Mouse (Mus musculus) intestine, embryonic 16.5 days (tissue): ENCODE measurements at regions not wholly inside any gene's neighbourhood (a gene's known extent, or its start where the extent isn't known, plus 50 kb on each side); places are given as distances from the start of the nearest gene placed in this dataset.

Experiments used
- ATAC-seq: fragments of 200-750 bp; cut with Nextera tagmentation; 2 replicates; pipeline ENCODE4 v1.8.0; 2017; ENCODE audit warnings: moderate TSS enrichment, moderate library complexity
- H3K27ac ChIP-seq: fragments of 300-500 bp; sonication (generic); 2 replicates; pipeline ENCODE4 v1.5.1; 2014; ENCODE audit warnings: mild to moderate bottlenecking, low read length
- H3K27me3 ChIP-seq: fragments of 300-500 bp; sonication (generic); replicated peaks from 2 replicates; pipeline ENCODE4 v1.6.1; 2014; ENCODE audit warnings: low read length, control low read depth, mixed read lengths; ENCODE audit not compliant: control insufficient read depth, insufficient read depth
- H3K36me3 ChIP-seq: fragments of 300-500 bp; sonication (generic); 2 replicates; pipeline ENCODE4 v1.6.1; 2014; ENCODE audit warnings: low read length, control low read depth; ENCODE audit not compliant: control insufficient read depth, insufficient read depth
- H3K4me1 ChIP-seq: fragments of 300-500 bp; sonication (generic); 2 replicates; pipeline ENCODE4 v1.6.1; 2014; ENCODE audit warnings: low read length, control low read depth, mixed read lengths; ENCODE audit not compliant: control insufficient read depth, insufficient read depth
- H3K4me2 ChIP-seq: fragments of 300-500 bp; sonication (generic); 2 replicates; pipeline ENCODE4 v1.6.1; 2014; ENCODE audit warnings: low read depth, low read length, control low read depth
- H3K4me3 ChIP-seq: fragments of 300-500 bp; sonication (generic); 2 replicates; pipeline ENCODE4 v1.5.1; 2014; ENCODE audit warnings: mild to moderate bottlenecking, low read length
- H3K9ac ChIP-seq: fragments of 300-500 bp; sonication (generic); 2 replicates; pipeline ENCODE4 v1.6.1; 2014; ENCODE audit warnings: low read depth, low read length
- H3K9me3 ChIP-seq: fragments of 300-500 bp; sonication (generic); 2 replicates; pipeline ENCODE4 v1.6.1; 2016; ENCODE audit warnings: low read length, control low read depth; ENCODE audit not compliant: control insufficient read depth
- WGBS: fragments of 180-500 bp; shearing (Covaris S2); extraction: QIAGEN DNeasy Blood & Tissue Kit; methylation state at CpG from one replicate; pipeline ENCODE4 v1.1.7; 2014; 5-methylcytosine and 5-hydroxymethylcytosine counted together

- WGBS, result 49% methylated on average over 9 of the region's 9 CpGs
- no peak overlapping the region for H3K9ac ChIP-seq
- H3K27ac ChIP-seq, result no peak overlapping the region
- ATAC-seq, result peak; percentile 67
- H3K9me3 ChIP-seq, result no peaks in the 10 kb centered on the region
- peaks cover 7% of the 10 kb centered on the region; the same call in 1 of the 2 replicates for H3K4me1 ChIP-seq
- no peaks in the 10 kb centered on the region for H3K27me3 ChIP-seq
- H3K36me3 ChIP-seq, result no peaks in the 10 kb centered on the region
- H3K4me2 ChIP-seq, result no peak overlapping the region
- H3K4me3 ChIP-seq, result no peak overlapping the region
Observed at GRCm38 (mm10) chr4:106067023-106067422, 249.0 kb upstream of the Usp24 start.

- no peaks in the 10 kb centered on the region for H3K27me3 ChIP-seq
- no peak for ATAC-seq
- H3K4me2 ChIP-seq, result no peak overlapping the region
- H3K27ac ChIP-seq, result no peak overlapping the region
- no peaks in the 10 kb centered on the region for H3K9me3 ChIP-seq
- no peak overlapping the region for H3K9ac ChIP-seq
- no peaks in the 10 kb centered on the region for H3K4me1 ChIP-seq
- no peak overlapping the region for H3K4me3 ChIP-seq
- H3K36me3 ChIP-seq, result no peaks in the 10 kb centered on the region
Observed at GRCm38 (mm10) chr4:106083546-106083945, 232.5 kb upstream of the Usp24 start.

DNA sequence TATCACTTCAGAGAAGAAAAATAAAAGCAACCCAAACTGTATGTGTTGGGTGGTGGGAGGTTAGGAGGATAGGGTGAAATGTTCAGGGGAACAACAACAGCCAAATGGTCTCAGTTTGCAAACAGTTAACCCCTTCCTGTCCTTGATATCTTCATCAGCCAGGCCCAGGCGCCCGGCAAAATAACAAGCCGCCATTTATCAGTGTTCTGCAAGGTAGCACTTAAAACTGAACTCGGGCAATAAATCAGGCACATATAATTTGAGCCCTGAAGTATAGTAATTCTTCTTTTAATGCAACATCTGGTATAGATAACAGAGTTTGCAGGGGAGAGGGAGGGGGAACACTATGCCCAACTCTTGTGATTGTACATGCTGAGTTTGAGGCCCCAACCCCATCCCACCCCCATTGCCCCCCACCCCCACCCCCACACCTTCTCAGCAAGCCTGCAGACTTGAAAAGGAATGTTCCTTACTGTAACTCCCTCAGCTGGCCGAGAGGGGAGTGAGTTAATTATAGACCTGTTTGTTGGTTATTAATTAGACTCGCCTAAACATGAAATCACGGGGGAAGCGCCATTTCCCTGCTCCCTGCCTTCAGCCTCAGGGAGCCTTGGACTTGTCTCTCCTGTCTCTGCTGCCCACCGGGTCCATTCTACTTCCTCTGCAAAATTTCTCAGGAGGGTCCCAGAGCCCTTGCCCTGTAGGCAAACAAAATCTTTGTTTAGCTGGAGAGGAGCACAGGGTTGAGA is 223.9 kb upstream of the Usp24 start:
- Histone ChIP-seq H3K9me3 (no peaks in the 10 kb centered on the region), H3K27me3 (no peaks in the 10 kb centered on the region), H3K4me3 (no peak overlapping the region), H3K9ac (no peak overlapping the region), H3K4me2 (no peak overlapping the region), H3K36me3 (no peaks in the 10 kb centered on the region), H3K27ac (no peak overlapping the region), H3K4me1 (no peaks in the 10 kb centered on the region)
- no peak for ATAC-seq
- WGBS, result 50% methylated on average over 9 of the region's 9 CpGs

DNA sequence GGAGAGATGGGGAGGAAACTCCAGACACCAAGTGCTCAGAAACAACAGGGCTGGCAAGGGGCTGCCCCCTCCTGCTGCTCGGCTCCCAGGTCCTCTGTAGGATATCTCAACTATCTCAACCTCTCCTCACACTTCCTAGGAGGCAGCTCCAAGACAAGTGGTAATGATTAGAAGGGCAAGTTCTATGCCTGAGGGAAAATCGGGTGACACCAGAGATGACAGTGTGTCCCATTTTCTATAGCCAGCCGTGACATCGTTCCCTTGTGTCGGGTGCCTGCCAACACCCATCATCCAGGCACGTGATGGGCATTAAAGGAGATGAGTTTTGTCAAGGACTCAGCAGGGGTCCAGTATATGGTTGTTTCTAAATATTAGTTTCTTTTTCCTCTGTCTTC is 223.3 kb upstream of the Usp24 start:
- H3K27me3 ChIP-seq, result no peaks in the 10 kb centered on the region
- no peaks in the 10 kb centered on the region for H3K36me3 ChIP-seq
- H3K4me3 ChIP-seq, result no peak overlapping the region
- H3K4me2 ChIP-seq, result no peak overlapping the region
- H3K9me3 ChIP-seq, result no peaks in the 10 kb centered on the region
- WGBS, result 83% methylated on average over 6 of the region's 6 CpGs
- no peak overlapping the region for H3K27ac ChIP-seq
- H3K9ac ChIP-seq, result no peak overlapping the region
- H3K4me1 ChIP-seq, result no peaks in the 10 kb centered on the region
- no peak for ATAC-seq

- Histone ChIP-seq H3K4me3 (no peak overlapping the region), H3K27ac (no peak overlapping the region), H3K36me3 (no peaks in the 10 kb centered on the region), H3K27me3 (no peaks in the 10 kb centered on the region), H3K9ac (no peak overlapping the region), H3K4me2 (no peak overlapping the region), H3K4me1 (no peaks in the 10 kb centered on the region), H3K9me3 (no peaks in the 10 kb centered on the region)
- 85% methylated on average over 2 of the region's 2 CpGs for WGBS
- no peak for ATAC-seq
Observed at GRCm38 (mm10) chr4:106093252-106093651, 222.8 kb upstream of the Usp24 start.

DNA sequence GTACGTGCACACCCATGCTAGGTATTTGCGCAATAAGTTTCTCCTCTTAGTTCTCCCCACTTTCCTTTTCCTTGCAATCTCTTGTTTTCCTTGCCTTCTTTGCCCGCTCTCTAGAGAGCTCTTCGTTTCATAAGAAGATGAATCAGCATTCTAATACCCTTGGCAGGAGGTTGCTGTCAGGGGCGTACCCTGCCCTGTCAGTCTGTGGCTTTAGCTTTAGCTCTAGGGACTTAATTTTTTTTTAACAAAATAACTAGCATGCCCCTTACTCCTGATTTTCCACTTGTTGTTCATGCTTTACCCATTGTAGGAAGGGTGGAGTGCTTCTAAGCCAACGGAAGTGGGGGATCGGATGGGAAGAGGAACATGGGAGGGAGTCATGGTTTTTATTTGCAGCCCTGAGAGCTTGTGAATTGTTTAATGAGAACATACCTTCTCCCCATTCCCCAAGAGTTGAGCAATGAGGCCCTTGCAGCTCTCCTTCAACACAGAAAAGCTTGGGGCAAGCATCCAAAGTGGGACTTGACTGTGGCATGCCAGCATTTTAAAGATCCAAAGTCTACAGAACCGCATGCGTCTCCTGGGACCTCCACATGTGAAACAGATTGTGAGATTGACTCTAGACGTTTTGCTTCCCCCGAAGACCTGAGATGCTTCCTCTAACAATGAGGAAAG is 221.0 kb upstream of the Usp24 start:
- no peak for ATAC-seq
- Histone ChIP-seq H3K9ac (no peak overlapping the region), H3K4me1 (no peaks in the 10 kb centered on the region), H3K36me3 (no peaks in the 10 kb centered on the region), H3K4me3 (no peak overlapping the region), H3K4me2 (no peak overlapping the region), H3K27me3 (no peaks in the 10 kb centered on the region), H3K9me3 (no peaks in the 10 kb centered on the region), H3K27ac (no peak overlapping the region)
- WGBS, result 87% methylated on average over 11 of the region's 11 CpGs

DNA sequence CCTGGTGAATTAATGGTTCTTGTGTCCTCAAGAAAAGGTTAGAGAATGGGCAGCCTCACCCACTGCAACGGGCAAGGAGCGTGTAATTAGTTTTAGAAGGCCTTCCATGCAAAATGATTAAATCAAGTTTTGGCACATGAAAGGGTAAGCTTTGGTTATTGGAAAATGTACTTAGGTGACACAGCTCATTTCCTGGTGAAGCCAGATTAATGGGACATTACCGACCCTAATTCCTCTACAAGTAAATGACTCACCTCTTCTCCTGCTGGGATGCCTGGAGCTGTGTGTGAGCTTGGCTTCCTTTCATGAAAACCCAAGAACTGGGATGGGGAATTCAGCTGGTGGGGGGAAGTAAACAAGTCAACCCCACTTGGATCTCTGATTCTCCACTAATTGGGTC is 219.9 kb upstream of the Usp24 start:
- Histone ChIP-seq H3K9ac (no peak overlapping the region), H3K27ac (no peak overlapping the region), H3K4me3 (no peak overlapping the region), H3K27me3 (no peaks in the 10 kb centered on the region), H3K4me2 (no peak overlapping the region), H3K9me3 (no peaks in the 10 kb centered on the region), H3K36me3 (no peaks in the 10 kb centered on the region), H3K4me1 (no peaks in the 10 kb centered on the region)
- 78% methylated on average over 3 of the region's 3 CpGs for WGBS
- no peak for ATAC-seq

GRCm38 (mm10) chr4:106097846-106098245 is 218.2 kb upstream of the Usp24 start:
- WGBS, result 83% methylated on average over 1 of the region's 1 CpGs
- Histone ChIP-seq H3K9me3 (no peaks in the 10 kb centered on the region), H3K4me3 (no peak overlapping the region), H3K9ac (no peak overlapping the region), H3K36me3 (no peaks in the 10 kb centered on the region), H3K27me3 (no peaks in the 10 kb centered on the region), H3K4me2 (no peak overlapping the region), H3K4me1 (peaks cover 9% of the 10 kb centered on the region; the same call in 1 of the 2 replicates), H3K27ac (no peak overlapping the region)
- no peak for ATAC-seq

- 55% methylated on average over 11 of the region's 11 CpGs for WGBS
- Histone ChIP-seq H3K9ac (no peak overlapping the region), H3K36me3 (no peaks in the 10 kb centered on the region), H3K4me3 (no peak overlapping the region), H3K4me1 (peaks cover 9% of the 10 kb centered on the region; the same call in 1 of the 2 replicates), H3K9me3 (no peaks in the 10 kb centered on the region), H3K4me2 (no peak overlapping the region), H3K27me3 (no peaks in the 10 kb centered on the region), H3K27ac (no peak overlapping the region)
- no peak for ATAC-seq
Observed at GRCm38 (mm10) chr4:106100211-106101025, 215.6 kb upstream of the Usp24 start.
